Mouse (Mus musculus) adrenal gland, postnatal 36 days (tissue): ENCODE data around the gene Mllt10. TPM values are rescaled to one million over a fixed set of nuclear protein-coding genes. Genes with fewer than 3 reads are reported as not detected.

Experiments used
- DNase-seq, 2 experiments: peaks; one replicate each; pipeline ENCODE4 v3.0.0; 2021; ENCODE audit warnings: mixed read lengths in 1 of 2
- total RNA-seq, 2 experiments: library from RNA; stranded (reverse); gene quantifications; 2 replicates each; pipeline ENCODE4 v1.2.3; 2021

Mllt10 gene
- total RNA-seq, 2 experiments from 2014 or later, result 46.8 to 47.7 TPM

DNA sequence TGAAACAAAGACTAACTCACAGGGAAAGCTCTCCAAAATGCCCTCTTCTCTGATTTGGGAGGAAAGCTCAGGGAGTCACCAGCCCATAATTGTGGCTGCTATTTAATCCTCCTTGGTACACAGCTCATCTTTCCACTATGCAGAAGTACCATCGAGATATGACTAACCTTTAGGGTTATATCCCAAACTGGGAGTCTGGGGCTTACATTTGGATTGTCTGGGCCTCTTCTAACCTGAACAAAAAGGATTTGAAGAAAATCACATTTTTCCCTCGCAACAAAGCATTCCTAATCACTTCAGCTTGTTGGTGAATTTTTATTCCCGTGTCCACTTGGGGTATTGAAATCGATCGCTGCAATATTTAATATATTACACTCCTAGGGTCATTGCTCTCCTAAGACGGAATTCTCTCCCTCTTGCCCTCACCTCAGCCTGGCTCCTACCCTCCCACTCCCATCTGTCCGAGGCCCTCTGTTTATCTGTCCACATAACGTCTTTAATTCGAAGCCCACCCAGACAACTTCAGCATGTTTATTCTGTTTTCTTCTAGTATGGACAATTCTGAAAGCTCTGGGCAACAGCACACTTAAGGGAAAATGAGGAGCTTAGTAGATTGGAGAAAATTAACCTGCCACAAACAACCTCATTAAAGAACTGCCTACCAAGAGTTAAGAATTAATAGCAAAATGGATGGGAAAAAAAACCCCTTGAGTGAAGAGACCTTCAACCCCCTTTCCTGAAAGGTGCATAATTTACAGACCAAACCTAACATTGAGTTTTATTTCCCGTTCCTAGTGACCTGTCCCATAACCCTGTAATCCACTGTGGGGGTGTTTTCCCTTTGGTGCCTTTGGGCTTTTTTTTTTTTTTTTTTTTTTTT, 20.4 kb upstream of the Mllt10 start:
- DNase-seq, result no peak

DNA sequence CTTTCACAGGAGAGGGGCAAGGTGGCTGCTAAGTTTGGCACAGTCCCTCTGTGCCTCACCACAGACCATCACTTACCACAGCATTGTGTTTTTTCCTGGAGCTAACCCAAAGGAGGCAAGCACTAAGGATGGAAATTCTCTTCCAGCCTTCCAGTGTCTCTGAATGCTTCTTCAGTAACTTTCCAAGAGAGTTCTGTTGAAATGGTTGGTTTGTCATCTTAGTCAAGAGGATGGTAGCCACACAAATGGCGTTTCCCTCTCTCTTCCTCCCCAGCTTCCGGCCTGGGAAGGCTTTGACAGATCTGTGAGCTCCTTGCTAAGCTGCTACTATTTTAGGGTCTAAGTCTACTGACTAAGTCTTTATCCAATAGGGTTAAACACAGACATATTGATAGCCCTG, 17.5 kb upstream of the Mllt10 start, which contains the start of gene A930004D18Rik:
Gene A930004D18Rik (minus strand): TSS at position 247 of the 400 bp plus-strand sequence.
- DNase-seq, result no peak

DNA sequence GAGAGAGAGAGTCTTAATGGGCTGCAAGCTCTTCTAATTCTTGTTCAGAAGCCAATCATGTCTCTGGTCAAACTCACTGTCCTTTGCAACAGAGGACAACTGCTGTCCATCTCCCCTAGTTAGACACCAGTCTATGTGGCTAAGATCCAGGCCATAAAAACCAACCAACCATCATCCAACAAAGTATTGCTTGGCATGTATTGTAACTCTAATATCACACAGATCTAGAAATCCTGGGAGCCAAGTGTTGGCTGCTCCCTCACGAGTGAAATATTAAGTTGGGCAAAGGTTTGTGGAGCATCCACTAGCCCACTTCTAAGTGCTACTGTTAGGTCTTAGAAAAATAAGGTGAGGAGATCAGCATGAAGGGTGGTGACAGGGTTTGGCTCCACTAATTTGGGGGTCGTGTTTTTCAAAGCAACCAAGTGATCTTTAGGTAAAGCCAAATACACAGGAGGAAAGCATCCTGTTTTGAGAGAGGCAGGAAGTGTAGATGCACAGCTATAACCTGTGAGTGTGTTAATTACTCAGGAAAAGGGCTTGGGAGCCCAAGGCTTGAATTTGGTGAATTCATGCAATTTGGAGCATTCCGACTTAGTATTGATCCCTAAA, 16.8 kb upstream of the Mllt10 start:
- no peak for DNase-seq

DNA sequence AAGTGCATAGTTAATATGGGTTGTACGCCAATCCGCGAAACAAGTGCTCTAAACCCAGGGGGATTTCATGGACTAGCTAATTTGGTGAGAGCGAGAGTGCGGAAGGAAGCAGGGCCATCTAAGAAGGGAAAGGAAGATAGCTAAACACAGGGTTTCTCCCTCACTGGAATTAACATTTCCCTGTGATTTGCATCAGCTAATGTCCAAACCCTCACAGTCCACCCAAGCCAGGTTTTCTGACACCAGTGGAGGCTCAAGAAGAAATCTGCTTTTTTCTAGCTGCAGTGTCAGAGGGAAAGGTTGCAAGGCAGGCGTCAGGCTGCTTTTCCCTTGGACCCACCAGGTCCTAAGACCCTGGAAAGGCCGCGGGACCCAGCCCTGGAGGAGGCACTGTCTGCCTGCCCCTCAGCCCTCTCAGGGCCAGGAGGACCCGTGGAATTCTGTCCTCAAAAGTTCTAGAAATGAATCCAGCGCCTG, 16.1 kb upstream of the Mllt10 start:
- DNase-seq, result no peak

DNA sequence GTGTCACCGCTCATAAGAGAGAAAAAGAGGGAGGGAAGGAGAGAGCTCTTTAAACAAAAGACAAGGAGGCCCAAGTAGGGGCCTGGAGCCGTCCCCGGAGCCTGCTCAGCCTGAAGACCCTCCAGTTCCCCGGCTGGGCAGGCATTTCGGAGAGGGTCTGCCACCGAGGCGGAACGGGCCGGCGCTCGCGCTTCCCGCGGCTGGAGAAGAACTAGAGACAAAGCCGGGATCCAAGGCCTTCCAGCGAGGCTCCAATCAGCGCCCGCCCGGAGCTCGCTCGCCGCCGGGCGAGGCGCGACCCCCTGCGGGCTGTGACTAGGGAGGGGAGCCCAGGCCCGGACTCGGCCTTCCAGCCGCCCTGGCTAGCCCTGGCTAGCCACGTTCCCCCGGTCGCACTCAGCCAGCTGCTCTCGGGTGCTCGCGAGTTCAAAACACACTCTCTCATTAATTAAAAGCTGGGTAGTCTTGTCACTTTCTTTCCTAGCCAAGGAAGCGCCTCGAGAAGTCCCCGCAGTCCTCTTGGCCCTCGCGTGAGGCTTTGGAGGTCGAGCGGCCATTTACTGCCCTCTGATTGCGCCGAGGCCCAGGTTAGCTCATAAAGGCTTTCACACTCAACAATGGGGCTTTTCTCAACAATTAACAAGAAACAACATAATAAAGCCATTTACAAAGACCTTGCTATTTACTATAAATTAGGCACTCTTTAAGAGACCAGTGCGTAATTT, 15.3 kb upstream of the Mllt10 start:
- peak in 1 of 2 experiments; percentile 41 for DNase-seq

DNA sequence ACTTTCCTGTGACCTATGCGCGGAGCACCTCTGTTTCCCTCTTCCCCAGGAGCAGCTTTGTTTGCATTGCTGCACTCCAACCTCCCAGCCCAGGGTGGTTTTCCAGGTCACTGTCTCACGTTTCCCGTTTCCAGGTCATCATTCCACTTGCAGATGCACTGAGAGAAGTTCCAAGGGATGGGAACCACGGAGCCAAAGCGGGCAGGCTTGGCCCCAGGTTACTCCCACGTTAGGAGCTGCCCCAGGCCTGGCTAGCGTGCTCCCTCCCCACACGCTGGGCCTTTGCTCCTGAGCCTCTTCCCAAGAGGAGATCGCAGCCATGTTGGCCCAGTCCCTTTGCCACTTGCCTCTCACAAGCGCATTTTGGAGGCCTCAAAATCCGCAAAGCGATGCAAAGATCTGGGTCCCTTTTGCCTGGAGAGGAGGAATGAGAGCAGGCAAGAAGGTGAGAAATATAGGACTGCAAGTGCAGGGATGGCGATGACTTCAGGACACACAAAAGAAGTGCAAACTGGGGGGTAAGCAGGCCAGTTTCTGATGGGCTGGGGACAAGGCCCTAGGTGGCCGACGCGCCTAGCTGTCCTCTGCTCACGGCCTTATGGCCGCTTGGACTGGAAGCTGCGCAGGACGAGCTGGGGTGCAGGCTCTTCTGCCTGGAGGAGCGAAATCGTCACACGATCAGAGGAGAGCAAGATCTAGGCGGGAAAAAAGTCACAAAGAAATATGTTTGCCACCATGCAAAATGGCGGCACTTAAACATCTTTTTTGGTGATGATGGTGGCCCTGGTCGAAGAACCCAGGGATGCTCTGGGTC, 14.5 kb upstream of the Mllt10 start:
- DNase-seq, result no peak

DNA sequence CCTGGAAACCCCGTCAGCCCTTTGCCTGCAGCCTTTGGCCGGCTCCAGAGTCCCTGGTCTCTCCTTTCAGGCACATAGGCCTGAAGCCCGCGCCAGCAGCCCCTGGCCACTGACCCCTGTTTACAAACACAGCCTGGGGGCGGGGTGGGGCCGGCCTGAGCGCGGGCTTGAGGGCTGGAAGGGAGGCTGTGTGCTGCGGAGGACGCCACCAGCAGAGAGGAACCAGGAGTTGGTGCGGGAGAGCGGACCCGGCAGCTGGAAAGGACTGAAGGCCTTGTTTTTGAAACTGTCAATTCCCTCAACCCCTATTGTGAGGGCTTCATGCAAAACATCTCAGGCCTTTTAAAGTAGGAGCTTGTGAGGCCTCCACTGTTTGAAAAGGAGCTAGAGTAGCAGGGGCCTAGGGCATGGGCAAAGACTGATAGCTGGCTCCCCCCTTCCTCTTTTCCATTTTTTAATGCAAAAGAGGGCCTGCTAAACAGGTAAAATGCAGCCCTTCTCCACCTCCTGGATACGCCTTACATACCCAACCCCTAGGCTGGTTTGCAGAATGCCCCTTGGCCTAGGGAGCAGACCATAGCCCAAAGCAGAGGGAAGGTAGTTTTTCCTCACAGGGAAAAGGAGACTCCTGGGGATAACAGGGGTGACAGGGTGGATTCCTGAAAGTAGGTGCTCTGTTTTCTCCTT, 13.7 kb upstream of the Mllt10 start:
- no peak for DNase-seq

DNA sequence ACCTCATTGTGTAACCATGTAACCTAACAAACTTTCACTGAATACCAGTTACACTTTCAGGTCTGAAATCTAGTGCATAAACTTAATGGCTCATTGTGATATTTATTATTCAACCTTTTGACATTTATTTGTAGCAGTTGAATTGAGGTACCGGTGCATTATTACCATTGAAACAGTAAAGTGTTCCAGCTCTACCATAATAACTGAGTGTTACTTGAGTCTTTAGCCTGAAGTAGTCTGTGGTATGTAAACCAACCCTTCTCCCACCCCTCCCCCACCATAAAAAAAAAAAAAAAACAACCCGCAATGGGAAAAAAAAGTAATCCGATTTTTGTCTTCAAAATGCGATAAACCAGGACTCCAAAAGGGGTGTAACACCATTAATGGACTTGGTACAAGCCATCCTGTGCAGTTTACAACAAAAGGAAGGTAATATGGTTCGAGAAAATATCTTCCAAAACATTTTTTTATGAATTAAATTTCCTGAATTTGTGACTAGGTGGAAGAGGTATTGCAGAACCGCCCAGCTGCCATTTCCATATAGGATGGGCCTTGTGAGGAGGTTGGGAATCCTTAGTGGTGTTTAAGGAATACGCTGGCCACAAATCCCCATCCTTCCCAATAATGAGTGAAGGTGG, 9.8 kb upstream of the Mllt10 start:
- DNase-seq, result no peak

DNA sequence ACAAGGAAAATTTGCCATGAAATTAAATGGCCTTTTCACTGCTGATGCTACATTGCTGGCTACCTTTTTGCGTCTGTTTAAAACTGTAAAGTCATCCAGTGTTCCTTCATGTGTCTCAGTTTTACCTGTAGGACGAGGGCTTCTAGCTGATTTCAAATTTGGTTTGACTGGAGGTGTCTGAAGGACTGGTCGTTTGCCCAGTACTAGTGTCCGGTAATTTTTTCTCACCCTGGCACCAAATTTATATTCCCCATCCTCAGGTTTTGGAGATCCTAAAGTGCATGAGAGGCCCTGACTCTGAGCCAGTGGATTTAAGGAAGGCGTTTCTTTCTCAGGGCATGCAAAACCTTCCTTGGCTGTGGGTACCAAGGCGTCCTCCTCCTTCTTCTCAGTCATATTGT, 9.3 kb upstream of the Mllt10 start:
- no peak for DNase-seq

DNA sequence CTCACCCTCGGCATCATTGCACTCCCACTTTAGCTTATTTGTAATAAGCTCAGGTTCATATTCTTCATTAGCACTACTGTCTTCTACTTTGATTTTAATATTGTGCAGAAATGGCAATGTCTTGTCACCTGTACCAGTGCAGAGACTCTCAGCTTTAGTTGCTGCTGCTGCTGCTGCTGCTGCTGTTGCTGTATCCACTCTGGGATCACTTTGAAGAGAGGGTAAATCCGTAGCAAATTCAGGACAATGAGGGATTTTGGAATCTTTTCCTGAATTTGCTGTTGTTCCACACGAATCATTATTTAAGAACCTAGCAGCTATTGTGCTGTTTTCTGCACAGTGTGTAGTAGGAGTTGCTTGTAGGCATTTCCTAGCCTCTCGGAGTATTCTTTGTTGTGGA, 8.9 kb upstream of the Mllt10 start:
- no peak for DNase-seq

DNA sequence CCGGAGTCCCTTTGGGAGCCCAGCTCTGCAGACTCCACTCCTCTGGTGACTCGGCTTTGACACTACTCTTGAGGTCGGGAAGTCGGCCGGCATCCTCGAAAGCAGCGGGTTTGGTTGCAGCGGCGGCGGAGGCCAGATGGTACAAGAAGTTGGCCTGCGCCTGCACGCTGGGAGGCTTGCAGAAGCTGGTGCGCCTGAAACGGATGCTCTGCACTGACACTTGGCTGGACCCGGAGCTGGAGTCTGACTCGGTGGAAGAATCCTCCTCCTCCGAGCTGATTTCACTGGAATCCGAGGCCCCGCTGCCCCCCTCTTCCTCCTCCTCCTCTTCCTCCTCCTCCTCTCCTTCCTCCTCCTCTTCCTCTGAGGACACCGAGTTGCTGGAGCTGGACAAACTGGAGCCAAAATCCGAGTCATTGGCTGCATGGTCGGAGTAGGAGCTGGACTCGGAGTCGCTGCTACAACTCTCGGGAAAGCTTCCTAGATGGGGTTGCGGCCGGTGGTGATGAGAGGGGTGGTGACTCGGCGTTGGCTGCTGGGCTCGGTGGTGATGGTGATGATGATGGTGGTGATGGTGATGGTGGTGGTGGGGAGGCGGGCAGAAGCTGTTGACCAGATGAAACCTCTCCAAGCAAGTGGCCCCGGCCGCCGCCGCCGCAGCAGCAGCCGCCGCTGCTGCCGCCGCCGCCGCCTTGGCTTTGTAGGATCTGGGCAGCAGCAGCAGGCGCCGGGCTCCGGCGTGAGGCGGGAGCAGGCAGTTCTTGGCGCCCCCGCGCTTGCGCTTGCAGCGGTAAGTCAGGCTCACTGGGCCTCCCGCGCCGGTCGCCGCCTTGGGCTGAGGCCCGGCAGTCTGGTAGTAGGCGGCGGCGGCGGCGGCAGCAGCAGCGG, 8.0 kb upstream of the Mllt10 start:
- peak; percentile 70 to 76 for DNase-seq

DNA sequence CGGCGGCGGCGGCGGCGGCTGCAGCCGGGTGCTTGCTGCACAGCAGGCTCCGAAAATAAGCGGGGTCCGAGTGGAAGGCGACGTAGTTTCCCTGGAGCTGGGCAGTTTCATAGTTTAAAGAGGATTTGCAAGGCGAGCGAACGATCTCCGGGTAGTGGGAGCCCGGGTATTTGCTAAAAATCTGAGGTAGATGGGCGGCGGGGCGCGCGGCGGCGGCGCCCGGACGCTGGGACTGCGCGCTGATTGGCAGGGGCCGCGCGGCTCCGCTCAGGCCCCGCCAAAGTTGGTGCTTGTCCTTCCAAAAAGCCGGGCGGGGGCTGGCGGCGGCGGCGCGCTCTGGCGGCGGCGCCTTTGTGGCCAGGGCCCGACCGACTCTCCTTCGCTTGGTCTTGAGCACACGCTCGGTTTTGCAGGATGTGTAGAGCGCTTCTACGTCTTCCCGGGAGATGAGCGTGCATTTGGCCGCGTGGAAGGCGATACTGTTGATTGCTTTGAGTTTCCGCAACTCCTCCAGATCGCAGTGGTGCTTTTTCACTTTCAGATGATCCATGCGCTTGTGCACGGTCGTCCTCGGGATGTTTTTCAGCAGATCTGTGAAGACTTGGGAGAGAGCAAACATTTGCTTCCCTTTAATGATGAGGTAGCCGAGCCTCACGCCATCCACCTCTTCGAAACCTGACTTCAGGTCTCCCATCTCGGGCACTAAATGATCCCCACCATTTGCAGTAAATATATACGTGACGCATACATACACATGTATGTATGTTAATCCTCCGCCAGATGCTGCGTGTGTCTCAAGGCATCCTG, 7.2 kb upstream of the Mllt10 start:
- DNase-seq, result peak; percentile 78 to 84

DNA sequence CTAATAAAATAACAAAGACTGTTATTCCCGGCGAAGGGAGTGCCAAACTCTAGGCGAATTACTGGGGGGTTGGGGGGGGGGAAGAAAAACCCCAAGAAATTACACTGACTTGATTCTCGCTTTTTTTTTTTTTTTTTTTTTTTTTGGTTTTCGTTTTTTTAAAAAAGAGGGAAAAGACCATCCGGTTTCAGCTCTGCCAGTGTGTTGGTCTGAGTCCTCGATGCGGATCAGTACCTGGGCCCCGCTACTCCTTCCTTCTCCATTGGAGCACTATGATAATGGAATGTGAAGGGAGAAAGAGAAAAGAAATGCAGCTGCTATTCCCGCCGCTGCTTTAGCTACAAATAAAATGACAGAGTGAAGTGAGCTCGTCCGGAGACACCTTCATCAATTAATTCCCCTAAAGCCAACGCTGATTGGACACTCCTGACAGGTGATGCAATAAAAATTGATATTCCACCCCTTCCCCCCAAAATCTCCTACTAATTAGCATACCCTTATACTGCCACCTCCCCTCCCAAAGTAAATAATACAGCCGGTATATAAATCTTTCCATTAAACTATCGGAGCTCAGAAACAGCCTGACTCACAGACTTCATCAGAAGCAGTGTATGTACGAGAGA, 6.5 kb upstream of the Mllt10 start, which contains the start of gene Skida1:
Gene Skida1 (minus strand): TSS at position 599 of the 623 bp plus-strand sequence.
- peak; percentile 43 to 45 for DNase-seq

DNA sequence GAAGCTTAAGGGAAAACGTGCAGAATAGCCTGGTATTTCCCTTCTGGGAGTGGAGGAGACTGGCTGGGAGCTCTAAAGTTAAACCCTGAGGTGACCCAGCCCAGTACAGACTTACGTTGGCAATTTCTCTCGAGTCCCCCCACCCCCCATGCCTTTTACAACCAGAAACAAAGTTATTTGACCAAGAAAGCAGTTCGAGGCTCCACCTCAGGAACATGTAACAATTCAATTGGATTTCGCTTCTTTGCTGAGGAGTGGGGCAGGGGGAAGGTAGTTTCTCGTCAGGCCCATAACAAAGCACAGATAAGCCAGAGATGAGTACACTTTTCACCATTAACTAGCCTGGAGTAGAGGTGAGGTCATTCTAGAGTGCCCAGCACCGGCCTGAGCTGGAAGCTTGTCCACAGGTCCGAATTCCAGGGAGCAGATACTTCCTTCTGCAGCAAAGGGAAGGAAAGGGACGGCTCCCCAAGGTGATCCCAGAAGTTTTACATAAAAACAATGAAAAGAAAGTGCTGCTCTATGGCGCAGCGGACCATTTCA, 5.7 kb upstream of the Mllt10 start:
- DNase-seq, result peak in 1 of 2 experiments; percentile 31

DNA sequence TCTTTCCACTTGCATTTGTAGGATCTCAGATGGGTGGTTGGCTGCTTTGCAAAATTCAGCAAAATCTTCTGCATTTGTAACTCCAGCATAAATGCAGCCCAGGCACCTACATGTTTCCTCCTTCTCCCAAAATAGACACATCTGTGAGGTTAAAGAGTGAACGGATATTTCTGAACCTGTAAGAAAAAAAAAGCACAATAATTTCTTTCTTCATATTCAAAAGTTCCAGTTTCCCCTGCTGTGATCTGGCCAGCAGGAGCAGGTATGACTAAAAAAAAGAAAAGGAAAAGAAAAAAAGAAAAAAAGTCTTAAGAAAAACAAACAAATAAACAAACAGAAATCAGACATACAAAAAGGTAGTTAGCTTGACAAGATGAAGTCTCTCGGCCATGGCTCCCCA, 5.0 kb upstream of the Mllt10 start:
- no peak for DNase-seq

DNA sequence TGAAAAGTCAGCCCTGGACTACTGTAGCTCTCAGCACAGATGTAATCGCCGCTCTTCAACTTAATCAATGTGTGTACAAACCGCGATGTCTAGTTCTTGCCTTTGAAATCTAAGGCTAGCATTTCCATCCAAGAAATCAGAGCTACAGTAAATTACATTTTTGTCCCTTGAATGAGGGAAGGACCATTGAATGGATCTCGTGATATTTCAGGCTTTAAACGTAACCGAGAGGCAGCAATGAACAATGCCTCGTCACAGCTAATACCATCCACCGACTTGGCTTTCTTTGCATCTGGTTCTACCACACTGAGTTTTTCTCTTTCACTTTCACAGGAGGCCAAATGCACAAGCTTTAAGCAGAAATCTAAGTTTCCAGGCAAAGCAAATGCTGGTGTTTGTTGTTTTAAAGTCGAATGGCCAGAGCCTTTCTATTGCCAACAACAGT, 4.5 kb upstream of the Mllt10 start:
- no peak for DNase-seq

DNA sequence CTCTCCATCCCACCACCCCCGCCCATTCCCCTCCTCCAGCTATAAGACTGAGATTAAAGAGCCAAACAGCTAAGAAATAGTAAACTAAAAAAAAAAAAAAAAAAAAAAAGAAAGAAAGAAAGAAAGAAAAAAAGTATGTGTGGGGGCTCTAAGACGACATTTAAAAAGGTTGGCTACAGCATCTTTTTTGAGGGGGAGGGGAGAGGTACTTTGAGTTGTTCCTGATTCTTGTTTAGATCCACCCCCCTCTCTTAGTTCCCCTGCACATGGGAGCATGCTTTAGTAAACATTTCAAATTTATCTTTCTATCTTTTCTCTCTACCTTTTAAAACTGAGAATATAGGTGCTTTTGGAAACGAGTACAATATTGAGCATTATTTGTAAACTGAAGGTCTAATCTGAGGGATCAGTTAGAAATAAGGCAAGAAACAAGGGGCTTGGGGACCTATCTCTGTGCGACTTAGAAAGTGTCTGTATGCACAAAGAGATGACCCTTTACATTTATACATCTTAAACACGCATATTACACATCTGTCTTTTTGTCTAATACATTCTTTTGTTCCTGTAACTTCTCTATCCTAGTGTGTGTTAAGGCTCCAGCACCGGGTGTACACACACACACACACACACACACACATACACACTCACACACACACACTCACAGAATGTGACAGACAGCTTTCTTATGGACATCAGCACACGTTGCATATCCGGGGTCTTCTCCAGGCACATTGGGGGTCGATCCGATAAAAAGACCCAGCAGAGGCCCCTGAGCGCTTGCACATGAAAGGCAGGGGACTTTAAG, 3.8 kb upstream of the Mllt10 start:
- DNase-seq, result no peak
